Mouse (Mus musculus) intestine, embryonic 16.5 days (tissue): ENCODE measurements around the gene Orai3. TPM values are rescaled to one million over a fixed set of nuclear protein-coding genes. Genes with fewer than 3 reads are reported as not detected.

Experiments used
- ATAC-seq: fragments of 200-750 bp; cut with Nextera tagmentation; 2 replicates; pipeline ENCODE4 v1.8.0; 2017; ENCODE audit warnings: moderate TSS enrichment, moderate library complexity
- H3K27ac ChIP-seq: fragments of 300-500 bp; sonication (generic); 2 replicates; pipeline ENCODE4 v1.5.1; 2014; ENCODE audit warnings: mild to moderate bottlenecking, low read length
- H3K27me3 ChIP-seq: fragments of 300-500 bp; sonication (generic); replicated peaks from 2 replicates; pipeline ENCODE4 v1.6.1; 2014; ENCODE audit warnings: low read length, control low read depth, mixed read lengths; ENCODE audit not compliant: control insufficient read depth, insufficient read depth
- H3K36me3 ChIP-seq: fragments of 300-500 bp; sonication (generic); 2 replicates; pipeline ENCODE4 v1.6.1; 2014; ENCODE audit warnings: low read length, control low read depth; ENCODE audit not compliant: control insufficient read depth, insufficient read depth
- H3K4me1 ChIP-seq: fragments of 300-500 bp; sonication (generic); 2 replicates; pipeline ENCODE4 v1.6.1; 2014; ENCODE audit warnings: low read length, control low read depth, mixed read lengths; ENCODE audit not compliant: control insufficient read depth, insufficient read depth
- H3K4me2 ChIP-seq: fragments of 300-500 bp; sonication (generic); 2 replicates; pipeline ENCODE4 v1.6.1; 2014; ENCODE audit warnings: low read depth, low read length, control low read depth
- H3K4me3 ChIP-seq: fragments of 300-500 bp; sonication (generic); 2 replicates; pipeline ENCODE4 v1.5.1; 2014; ENCODE audit warnings: mild to moderate bottlenecking, low read length
- H3K9ac ChIP-seq: fragments of 300-500 bp; sonication (generic); 2 replicates; pipeline ENCODE4 v1.6.1; 2014; ENCODE audit warnings: low read depth, low read length
- H3K9me3 ChIP-seq: fragments of 300-500 bp; sonication (generic); 2 replicates; pipeline ENCODE4 v1.6.1; 2016; ENCODE audit warnings: low read length, control low read depth; ENCODE audit not compliant: control insufficient read depth
- WGBS: fragments of 180-500 bp; shearing (Covaris S2); extraction: QIAGEN DNeasy Blood & Tissue Kit; methylation state at CpG from one replicate; pipeline ENCODE4 v1.1.7; 2014; 5-methylcytosine and 5-hydroxymethylcytosine counted together
- polyA plus RNA-seq: library from polyadenylated mRNA; unstranded; fragments of >200 nt; fragmentation: Nextera tagmentation; extraction: Ambion mirVana; gene quantifications from 2 replicates; pipeline ENCODE4 v1.2.1, GENCODE M21; 2015

Gene Orai3
- polyA plus RNA-seq, 1 experiment from 2014 or later = 24.6 TPM

DNA sequence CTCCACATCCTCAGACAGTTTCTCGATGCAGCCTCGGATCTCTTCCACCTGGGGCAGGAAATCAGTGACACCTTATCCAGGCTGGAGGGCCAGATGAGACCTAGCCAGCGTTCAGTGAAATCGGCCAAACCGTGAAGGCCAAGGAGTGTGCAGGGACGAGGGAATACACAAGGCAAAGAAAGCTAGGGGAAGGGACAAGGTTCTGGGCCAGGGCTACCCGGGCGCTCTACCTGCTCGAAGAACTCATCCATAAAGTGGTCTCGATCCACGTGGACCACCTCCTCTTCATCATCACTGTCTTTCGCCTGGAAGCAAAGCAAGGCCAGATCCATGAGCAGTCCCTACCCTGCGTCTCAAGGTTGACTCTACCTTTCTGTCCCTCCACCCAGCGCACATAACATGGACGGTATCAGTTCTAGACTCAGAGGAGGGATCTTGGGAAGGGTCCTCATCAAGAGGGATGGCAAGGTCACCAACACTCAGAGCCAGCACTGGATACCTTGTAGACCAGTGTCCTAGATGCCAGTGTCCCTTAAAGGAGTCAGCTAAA is 45.6 kb downstream of the Orai3 start:
- Histone ChIP-seq H3K27me3 (no peaks in the 10 kb centered on the region), H3K4me3 (no peak overlapping the region), H3K9me3 (no peaks in the 10 kb centered on the region), H3K4me1 (no peaks in the 10 kb centered on the region), H3K36me3 (no peaks in the 10 kb centered on the region), H3K27ac (no peak overlapping the region), H3K4me2 (no peak overlapping the region), H3K9ac (no peak overlapping the region)
- ATAC-seq = no peak
- 91% methylated on average over 15 of the region's 15 CpGs for WGBS

- peak; percentile 52 for ATAC-seq
- H3K4me3 ChIP-seq = no peak overlapping the region
- no peaks in the 10 kb centered on the region for H3K36me3 ChIP-seq
- H3K27ac ChIP-seq = peak overlapping the region; percentile 43
- H3K9me3 ChIP-seq = no peaks in the 10 kb centered on the region
- H3K4me1 ChIP-seq = no peaks in the 10 kb centered on the region
- H3K27me3 ChIP-seq = no peaks in the 10 kb centered on the region
- no peak overlapping the region for H3K4me2 ChIP-seq
- 57% methylated on average over 15 of the region's 15 CpGs for WGBS
- peak overlapping the region; percentile 33; the same call in 1 of the 2 replicates for H3K9ac ChIP-seq
Observed at GRCm38 (mm10) chr7:127815954-127816821, 46.6 kb downstream of the Orai3 start.

DNA sequence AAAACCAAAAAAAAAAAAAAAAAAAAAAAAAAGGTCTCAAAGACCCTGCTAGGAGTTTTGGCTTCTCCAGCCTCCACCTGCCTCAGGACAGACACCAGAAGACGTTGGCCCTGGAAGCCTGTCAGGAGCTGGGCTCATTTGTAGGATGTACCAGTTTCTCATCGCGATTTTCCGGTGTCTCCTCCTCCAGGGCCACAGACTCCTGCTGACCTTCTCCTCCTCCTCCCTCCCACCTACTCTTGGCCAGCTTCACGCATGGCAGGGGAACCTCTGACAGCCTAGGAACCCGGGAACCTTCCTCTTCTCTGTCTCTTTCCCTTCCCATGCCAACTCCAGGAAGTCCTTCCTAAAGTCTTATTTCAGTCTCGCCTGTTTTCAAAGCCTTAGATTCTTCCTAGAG is 47.4 kb downstream of the Orai3 start:
- Histone ChIP-seq H3K4me2 (no peak overlapping the region), H3K4me3 (no peak overlapping the region), H3K4me1 (no peaks in the 10 kb centered on the region), H3K27ac (no peak overlapping the region), H3K27me3 (no peaks in the 10 kb centered on the region), H3K9ac (no peak overlapping the region), H3K36me3 (no peaks in the 10 kb centered on the region), H3K9me3 (no peaks in the 10 kb centered on the region)
- no peak for ATAC-seq
- WGBS = 77% methylated on average over 7 of the region's 7 CpGs

GRCm38 (mm10) chr7:127817776-127818175 is 48.2 kb downstream of the Orai3 start:
- H3K4me3 ChIP-seq = no peak overlapping the region
- 87% methylated on average over 5 of the region's 5 CpGs for WGBS
- H3K9ac ChIP-seq = no peak overlapping the region
- H3K27ac ChIP-seq = no peak overlapping the region
- H3K4me1 ChIP-seq = no peaks in the 10 kb centered on the region
- no peaks in the 10 kb centered on the region for H3K36me3 ChIP-seq
- no peak overlapping the region for H3K4me2 ChIP-seq
- H3K9me3 ChIP-seq = no peaks in the 10 kb centered on the region
- no peak for ATAC-seq
- no peaks in the 10 kb centered on the region for H3K27me3 ChIP-seq

- ATAC-seq = no peak
- Histone ChIP-seq H3K4me3 (no peak overlapping the region), H3K4me2 (no peak overlapping the region), H3K27ac (no peak overlapping the region), H3K27me3 (no peaks in the 10 kb centered on the region), H3K4me1 (0 out of 2 replicates have a peak, but pooled peaks cover 11% of the 10 kb centered on the region), H3K36me3 (no peaks in the 10 kb centered on the region), H3K9ac (no peak overlapping the region), H3K9me3 (no peaks in the 10 kb centered on the region)
- WGBS = 56% methylated on average over 13 of the region's 13 CpGs
Observed at GRCm38 (mm10) chr7:127820836-127821509, 51.4 kb downstream of the Orai3 start.

DNA sequence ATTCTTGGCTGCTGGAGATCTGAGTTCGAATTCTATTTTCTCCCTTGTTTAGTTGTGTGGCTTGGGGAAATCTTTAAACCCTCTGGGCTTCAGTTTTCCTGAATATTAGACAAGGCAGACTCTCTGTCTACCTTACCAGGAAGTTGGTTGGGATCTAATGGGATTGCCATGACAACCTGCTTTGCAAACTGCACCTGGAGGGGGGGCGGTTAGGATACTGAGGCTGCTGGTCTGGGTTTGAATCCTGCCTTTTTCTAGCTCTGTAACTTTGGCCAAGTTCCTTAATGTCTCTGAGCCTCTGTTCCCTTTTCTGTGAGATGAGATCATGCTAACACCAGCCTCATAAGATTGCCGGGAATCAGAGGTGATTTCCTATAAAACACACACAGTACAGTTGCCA is 52.9 kb downstream of the Orai3 start:
- no peak overlapping the region for H3K4me2 ChIP-seq
- H3K27me3 ChIP-seq = no peaks in the 10 kb centered on the region
- no peak overlapping the region for H3K9ac ChIP-seq
- H3K4me3 ChIP-seq = no peak overlapping the region
- H3K4me1 ChIP-seq = 0 out of 2 replicates have a peak, but pooled peaks cover 11% of the 10 kb centered on the region
- H3K27ac ChIP-seq = no peak overlapping the region
- no peaks in the 10 kb centered on the region for H3K36me3 ChIP-seq
- H3K9me3 ChIP-seq = no peaks in the 10 kb centered on the region
- WGBS = 85% methylated on average over 3 of the region's 3 CpGs
- no peak for ATAC-seq

DNA sequence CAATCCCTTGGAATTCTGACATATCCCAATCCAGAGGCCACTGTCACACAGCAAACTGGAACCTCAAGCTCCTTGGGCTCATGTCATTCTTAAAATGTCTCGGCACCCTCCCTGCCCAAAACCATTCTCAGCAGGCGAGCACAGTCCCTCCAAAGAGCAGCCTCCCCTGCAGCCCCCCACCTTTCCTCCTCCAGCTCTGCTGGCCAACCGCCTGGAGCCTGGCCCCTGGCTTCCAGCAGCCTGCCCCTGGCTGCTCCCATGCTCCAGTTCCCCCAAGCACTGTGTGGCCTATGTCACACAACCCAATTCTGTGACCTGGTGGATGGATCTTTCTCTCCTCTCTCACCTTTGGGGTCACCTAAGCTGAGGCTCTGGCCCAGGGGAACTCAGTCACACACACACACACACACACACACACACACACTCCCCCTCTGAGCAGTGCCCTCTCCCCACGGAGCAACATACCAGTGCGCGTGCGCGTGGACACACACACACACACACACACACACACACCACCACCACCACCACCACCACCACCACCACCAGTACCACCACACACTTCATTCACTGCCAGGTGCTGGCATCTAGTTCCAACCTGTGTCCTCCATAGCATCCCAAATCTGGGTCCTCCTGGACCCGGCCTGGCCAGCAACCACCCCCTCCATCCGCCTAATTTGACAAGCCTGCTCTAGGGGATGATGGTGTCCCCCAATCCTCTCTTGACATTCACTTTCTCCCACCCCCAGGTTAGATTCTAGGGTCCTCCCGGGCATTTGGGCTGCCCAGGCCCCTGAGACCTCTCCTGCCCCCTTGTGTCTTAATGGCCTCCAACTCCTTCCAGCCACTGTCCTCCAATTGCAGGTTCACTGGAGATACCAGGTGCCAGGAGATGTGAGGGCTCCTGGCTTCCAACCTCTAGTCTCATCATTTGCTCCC is 53.9 kb downstream of the Orai3 start:
- Histone ChIP-seq H3K36me3 (no peaks in the 10 kb centered on the region), H3K9ac (peak overlapping the region; percentile 74), H3K4me3 (peak overlapping the region; percentile 60), H3K4me1 (0 out of 2 replicates have a peak, but pooled peaks cover 11% of the 10 kb centered on the region), H3K4me2 (peak overlapping the region; percentile 72), H3K27ac (no peak overlapping the region), H3K27me3 (no peaks in the 10 kb centered on the region), H3K9me3 (no peaks in the 10 kb centered on the region)
- peak; percentile 36; the same call in 1 of the 2 replicates for ATAC-seq
- WGBS = 71% methylated on average over 11 of the region's 11 CpGs

GRCm38 (mm10) chr7:127824176-127824871 is 54.7 kb downstream of the Orai3 start, which contains the start of the genes Stx4a and Stx1b:
Stx4a (plus strand) TSS chr7:127824294.
Stx1b (minus strand) TSS chr7:127824549.
- H3K27ac ChIP-seq = peak within 1 kb of the TSS; percentile 28; the same call in 1 of the 2 replicates
- H3K27me3 ChIP-seq = no peaks in the 10 kb centered on the region
- peak; percentile 73 for ATAC-seq
- H3K4me2 ChIP-seq = peak within 1 kb of the TSS; percentile 72
- WGBS = 5% methylated on average over 35 of the region's 38 CpGs
- 0 out of 2 replicates have a peak, but pooled peaks cover 11% of the 10 kb centered on the region for H3K4me1 ChIP-seq
- peak within 1 kb of the TSS; percentile 60 for H3K4me3 ChIP-seq
- no peaks in the 10 kb centered on the region for H3K9me3 ChIP-seq
- H3K36me3 ChIP-seq = no peaks in the 10 kb centered on the region
- H3K9ac ChIP-seq = peak within 1 kb of the TSS; percentile 74
